Mouse (Mus musculus) C2C12 (cell line): ENCODE data around the gene Islr.
A peak's percentile ranks its signal among the peaks of the same experiment; 100 is the strongest.

ENCODE experiments used
- CTCF ChIP-seq: IDR thresholded peaks from one replicate; pipeline ENCODE4 v1.5.1; 2011; ENCODE audit not compliant: control insufficient read depth, insufficient read depth, insufficient read length
- FOSL1 ChIP-seq: IDR thresholded peaks from one replicate; pipeline ENCODE4 v1.8.0; 2011; ENCODE audit warnings: mild to moderate bottlenecking, low read length; ENCODE audit not compliant: poor library complexity, insufficient read depth, severe bottlenecking
- MAX ChIP-seq: IDR thresholded peaks from one replicate; pipeline ENCODE4 v1.6.1; 2011; ENCODE audit warnings: mild to moderate bottlenecking, control low read depth
- USF1 ChIP-seq: IDR thresholded peaks from one replicate; pipeline ENCODE4 v1.6.1; 2011; ENCODE audit warnings: low read depth, mild to moderate bottlenecking, control low read depth, moderate library complexity

DNA sequence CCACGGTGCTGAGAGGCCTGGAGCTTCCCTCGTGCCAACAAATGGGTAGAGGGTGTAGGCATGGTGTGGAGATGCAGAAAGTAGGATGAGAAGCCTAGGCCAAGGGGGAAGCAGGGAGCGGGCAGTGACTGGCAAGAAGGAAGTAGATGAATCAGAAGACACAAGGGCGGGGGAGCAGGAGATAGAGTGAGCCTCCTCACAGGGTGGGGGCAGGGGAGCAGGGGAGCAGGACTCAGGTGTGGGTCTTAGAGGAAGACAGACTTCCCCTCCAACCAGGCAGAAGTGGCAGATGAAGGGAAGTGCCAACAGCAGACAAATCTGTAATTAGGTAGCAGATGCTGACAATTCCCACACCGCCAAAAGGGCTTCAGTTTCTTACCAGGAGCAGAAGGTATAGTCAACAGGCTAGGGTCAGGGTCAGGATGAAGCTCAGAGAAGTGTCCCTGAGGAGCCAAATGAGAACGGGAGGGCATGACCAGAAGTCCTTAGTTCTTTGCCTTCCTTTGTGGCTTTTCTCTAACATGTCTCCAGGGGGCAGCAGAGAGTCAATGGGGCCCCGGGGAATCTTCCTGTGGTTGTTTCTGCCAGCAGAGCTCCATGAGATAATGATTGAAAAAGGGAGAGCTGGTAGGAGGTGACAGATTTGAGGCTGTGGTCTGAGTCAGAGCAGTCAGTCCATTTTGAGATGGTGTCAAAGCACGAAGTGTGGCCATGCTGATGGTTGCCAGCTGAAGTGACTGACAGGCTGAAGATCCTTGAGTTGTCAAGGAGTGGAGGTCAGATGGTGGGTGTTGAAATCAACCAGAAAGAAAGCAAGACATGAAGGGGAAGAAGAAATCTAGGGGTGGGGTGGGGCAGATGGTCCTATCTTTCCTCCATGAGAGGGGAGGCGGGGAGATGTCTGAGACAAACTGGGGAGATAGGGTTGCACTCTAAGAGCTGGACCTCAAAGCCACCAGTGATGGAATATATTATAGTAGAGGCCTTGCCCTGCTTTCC lies 22.1 kb upstream of the Islr start:
- no peak for TF ChIP-seq FOSL1
- TF ChIP-seq CTCF, result peak; percentile 13
- no peak for TF ChIP-seq USF1
- no peak for TF ChIP-seq MAX
